Mouse (Mus musculus): ENCODE data around the gene Nmt1. TPM values are rescaled to one million over a fixed set of nuclear protein-coding genes. Genes with fewer than 3 reads are reported as not detected.

The Nmt1 gene
- total and polyA plus RNA-seq, 3 experiments: 9.2 to 83.8 (median 51.2) TPM

GRCm38 (mm10) chr11:103046286-103046685 is 18.3 kb downstream of the Nmt1 start:
- DNase-seq (ENCODE audit: low spot score) (no peak), ATAC-seq (ENCODE audit: extremely low read depth, insufficient number of reproducible peaks, low FRiP score, poor library complexity, severe bottlenecking) (no peak)
- no peak for TF ChIP-seq TAL1 (conservative IDR thresholded peaks at IDR 0.05; ENCODE audit: low read depth, low read length)
- Histone ChIP-seq H3K4me1 (ENCODE audit: insufficient read depth, low read depth, low read length) (peaks cover 5% of the 10 kb centered on the region), H3K27me3 (ENCODE audit: insufficient read depth, low read length) (no peaks in the 10 kb centered on the region), H3K9me3 (replicated peaks) (no peaks in the 10 kb centered on the region), H3K36me3 (replicated peaks) (peaks cover 80% of the 10 kb centered on the region), H3K4me3 (ENCODE audit: low read depth, low read length) (no peak overlapping the region)

DNA sequence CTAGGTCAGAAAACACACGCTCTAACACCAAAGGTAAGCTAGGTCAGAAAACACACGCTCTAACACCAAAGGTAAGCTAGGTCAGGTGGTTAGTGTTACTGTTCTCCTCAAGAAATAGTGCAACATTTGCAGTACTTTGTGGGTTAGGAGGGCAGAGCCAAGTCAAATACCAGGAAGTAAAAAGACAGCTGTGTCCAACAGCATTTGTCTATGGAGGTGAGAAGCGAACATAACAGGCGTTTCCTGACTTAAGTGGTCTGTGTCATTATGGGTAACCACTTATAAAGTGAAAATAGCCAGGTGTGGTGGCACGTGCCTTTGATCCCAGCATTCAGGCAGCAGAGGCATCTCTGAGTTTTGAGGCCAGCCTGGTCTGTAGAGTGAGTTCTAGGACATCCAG is 21.6 kb downstream of the Nmt1 start:
- TF ChIP-seq TAL1 (conservative IDR thresholded peaks at IDR 0.05; ENCODE audit: low read depth, low read length): no peak
- TF ChIP-seq CTCF (IDR thresholded peaks at IDR 0.05; ENCODE audit: low read depth, low read length): no peak
- no peak for TF ChIP-seq GATA1 (IDR thresholded peaks at IDR 0.05; ENCODE audit: borderline replicate concordance, low read length)
- no peak for TF ChIP-seq GATA2 (IDR thresholded peaks at IDR 0.05; ENCODE audit: borderline replicate concordance, low read depth, low read length)
- TF ChIP-seq POLR2AphosphoS5 (IDR thresholded peaks at IDR 0.05; ENCODE audit: insufficient replicate concordance, low read depth, low read length): no peak
- peaks cover 79% of the 10 kb centered on the region for H3K36me3 ChIP-seq (replicated peaks)
- H3K4me3 ChIP-seq (ENCODE audit: low read depth, low read length): no peak overlapping the region
- no peaks in the 10 kb centered on the region for H3K4me1 ChIP-seq (ENCODE audit: insufficient read depth, low read depth, low read length)
- DNase-seq (ENCODE audit: low spot score) (no peak), ATAC-seq (ENCODE audit: extremely low read depth, insufficient number of reproducible peaks, low FRiP score, poor library complexity, severe bottlenecking) (no peak)
- H3K9me3 ChIP-seq (replicated peaks): no peaks in the 10 kb centered on the region
- no peaks in the 10 kb centered on the region for H3K27me3 ChIP-seq (ENCODE audit: insufficient read depth, low read length)

DNA sequence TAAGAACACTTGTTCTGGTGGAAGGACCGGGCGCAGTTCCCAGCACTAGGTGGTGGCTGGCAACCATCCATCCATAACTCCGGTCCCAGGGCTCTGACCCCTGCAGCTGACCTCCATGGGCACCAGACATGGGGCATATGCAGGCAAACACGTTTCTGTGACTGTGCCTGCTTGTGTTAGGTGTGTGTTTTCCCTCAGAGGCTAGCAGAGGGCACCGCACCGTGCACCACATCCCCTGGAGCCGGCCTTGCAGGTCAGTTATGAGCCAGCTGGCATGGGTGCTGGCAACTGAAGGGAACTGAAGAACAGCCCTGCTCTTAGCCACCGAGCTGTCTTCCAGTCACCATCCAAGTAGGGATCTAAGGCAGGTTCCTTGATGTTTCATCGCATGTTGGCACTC is 22.2 kb downstream of the Nmt1 start:
- Histone ChIP-seq H3K4me3 (ENCODE audit: low read depth, low read length) (no peak overlapping the region), H3K27me3 (ENCODE audit: insufficient read depth, low read length) (no peaks in the 10 kb centered on the region), H3K36me3 (replicated peaks) (peaks cover 79% of the 10 kb centered on the region), H3K4me1 (ENCODE audit: insufficient read depth, low read depth, low read length) (no peaks in the 10 kb centered on the region), H3K9me3 (replicated peaks) (no peaks in the 10 kb centered on the region)
- ATAC-seq (ENCODE audit: extremely low read depth, insufficient number of reproducible peaks, low FRiP score, poor library complexity, severe bottlenecking): no peak
- TF ChIP-seq CTCF (IDR thresholded peaks at IDR 0.05; ENCODE audit: low read depth, low read length): no peak
- TF ChIP-seq TAL1 (conservative IDR thresholded peaks at IDR 0.05; ENCODE audit: low read depth, low read length): no peak
- TF ChIP-seq GATA1 (IDR thresholded peaks at IDR 0.05; ENCODE audit: borderline replicate concordance, low read length): no peak
- no peak for TF ChIP-seq POLR2AphosphoS5 (IDR thresholded peaks at IDR 0.05; ENCODE audit: insufficient replicate concordance, low read depth, low read length)
- no peak for TF ChIP-seq GATA2 (IDR thresholded peaks at IDR 0.05; ENCODE audit: borderline replicate concordance, low read depth, low read length)
- no peak for DNase-seq (ENCODE audit: low spot score)

- Histone ChIP-seq H3K4me1 (ENCODE audit: insufficient read depth, low read depth, low read length) (no peaks in the 10 kb centered on the region), H3K36me3 (replicated peaks) (peaks cover 79% of the 10 kb centered on the region), H3K4me3 (ENCODE audit: low read depth, low read length) (no peak overlapping the region), H3K9me3 (replicated peaks) (no peaks in the 10 kb centered on the region), H3K27me3 (ENCODE audit: insufficient read depth, low read length) (no peaks in the 10 kb centered on the region)
- no peak for ATAC-seq (ENCODE audit: extremely low read depth, insufficient number of reproducible peaks, low FRiP score, poor library complexity, severe bottlenecking)
- TF ChIP-seq CTCF (IDR thresholded peaks at IDR 0.05; ENCODE audit: low read depth, low read length) (no peak), GATA2 (IDR thresholded peaks at IDR 0.05; ENCODE audit: borderline replicate concordance, low read depth, low read length) (no peak), TAL1 (conservative IDR thresholded peaks at IDR 0.05; ENCODE audit: low read depth, low read length) (no peak), POLR2AphosphoS5 (IDR thresholded peaks at IDR 0.05; ENCODE audit: insufficient replicate concordance, low read depth, low read length) (no peak), GATA1 (IDR thresholded peaks at IDR 0.05; ENCODE audit: borderline replicate concordance, low read length) (no peak)
- no peak for DNase-seq (ENCODE audit: low spot score)
Observed at GRCm38 (mm10) chr11:103051249-103051691, 23.3 kb downstream of the Nmt1 start.

DNA sequence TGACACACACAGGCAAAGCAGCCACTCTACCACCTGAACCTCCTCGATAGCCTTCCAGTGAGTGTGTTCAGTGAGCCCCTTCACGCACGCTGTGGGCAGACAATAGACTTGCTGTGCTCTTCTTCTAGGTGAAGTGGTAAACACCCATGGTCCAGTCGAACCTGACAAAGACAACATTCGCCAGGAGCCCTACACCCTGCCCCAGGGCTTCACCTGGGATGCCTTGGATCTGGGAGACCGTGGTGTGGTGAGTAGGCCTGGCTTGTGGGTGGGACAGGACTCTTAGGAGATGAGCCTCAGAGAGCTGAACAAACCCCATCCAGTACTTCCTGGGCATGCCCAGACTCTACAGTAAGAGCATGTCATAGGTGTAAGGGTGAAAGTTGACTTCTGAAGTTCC is 24.1 kb downstream of the Nmt1 start:
- Histone ChIP-seq H3K9me3 (replicated peaks) (no peaks in the 10 kb centered on the region), H3K27me3 (ENCODE audit: insufficient read depth, low read length) (no peaks in the 10 kb centered on the region), H3K4me3 (ENCODE audit: low read depth, low read length) (no peak overlapping the region), H3K4me1 (ENCODE audit: insufficient read depth, low read depth, low read length) (no peaks in the 10 kb centered on the region), H3K36me3 (replicated peaks) (peaks cover 79% of the 10 kb centered on the region)
- no peak for ATAC-seq (ENCODE audit: extremely low read depth, insufficient number of reproducible peaks, low FRiP score, poor library complexity, severe bottlenecking)
- DNase-seq (ENCODE audit: low spot score): no peak
- TF ChIP-seq GATA1 (IDR thresholded peaks at IDR 0.05; ENCODE audit: borderline replicate concordance, low read length) (no peak), CTCF (IDR thresholded peaks at IDR 0.05; ENCODE audit: low read depth, low read length) (no peak), TAL1 (conservative IDR thresholded peaks at IDR 0.05; ENCODE audit: low read depth, low read length) (no peak)

GRCm38 (mm10) chr11:103053191-103054076 is 25.4 kb downstream of the Nmt1 start:
- TF ChIP-seq POLR2AphosphoS5 (IDR thresholded peaks at IDR 0.05; ENCODE audit: insufficient replicate concordance, low read depth, low read length): no peak
- no peak for TF ChIP-seq TAL1 (conservative IDR thresholded peaks at IDR 0.05; ENCODE audit: low read depth, low read length)
- no peak for TF ChIP-seq GATA2 (IDR thresholded peaks at IDR 0.05; ENCODE audit: borderline replicate concordance, low read depth, low read length)
- no peak for TF ChIP-seq GATA1 (IDR thresholded peaks at IDR 0.05; ENCODE audit: borderline replicate concordance, low read length)
- no peak for TF ChIP-seq CTCF (IDR thresholded peaks at IDR 0.05; ENCODE audit: low read depth, low read length)
- ATAC-seq (ENCODE audit: extremely low read depth, insufficient number of reproducible peaks, low FRiP score, poor library complexity, severe bottlenecking): no peak
- Histone ChIP-seq H3K4me3 (ENCODE audit: low read depth, low read length) (no peak overlapping the region), H3K27me3 (ENCODE audit: insufficient read depth, low read length) (no peaks in the 10 kb centered on the region), H3K36me3 (replicated peaks) (peaks cover 86% of the 10 kb centered on the region), H3K4me1 (ENCODE audit: insufficient read depth, low read depth, low read length) (no peaks in the 10 kb centered on the region), H3K9me3 (replicated peaks) (no peaks in the 10 kb centered on the region)
- DNase-seq (ENCODE audit: low spot score): no peak

All from G1E (cell line).